Mouse (Mus musculus): ENCODE data around the gene Slc15a4. TPM values are rescaled to one million over a fixed set of nuclear protein-coding genes. Genes with fewer than 3 reads are reported as not detected.

Gene Slc15a4
- polyA plus RNA-seq, 1 experiment, result 7.9 TPM

- peaks cover 43% of the 10 kb centered on the region for H3K36me3 ChIP-seq (replicated peaks; ENCODE audit: low read length)
- H3K4me1 ChIP-seq, result peaks cover 89% of the 10 kb centered on the region
- no peak for TF ChIP-seq FLI1 (IDR thresholded peaks at IDR 0.05; ENCODE audit: low read length)
- TF ChIP-seq GATA1 (IDR thresholded peaks at IDR 0.05; ENCODE audit: borderline replicate concordance, low read length), result no peak
- H3K9me3 ChIP-seq, result no peaks in the 10 kb centered on the region
- H3K27me3 ChIP-seq (replicated peaks), result no peaks in the 10 kb centered on the region
- H3K4me3 ChIP-seq (replicated peaks), result peak overlapping the region; percentile 73
These were observed 21.7 kb downstream of the Slc15a4 start for GRCm38 (mm10) chr5:127610787-127611509.

- Histone ChIP-seq H3K4me1 (peaks cover 72% of the 10 kb centered on the region), H3K9me3 (no peaks in the 10 kb centered on the region), H3K27me3 (replicated peaks) (no peaks in the 10 kb centered on the region), H3K4me3 (replicated peaks) (peak overlapping the region; percentile 54), H3K36me3 (replicated peaks; ENCODE audit: low read length) (peaks cover 60% of the 10 kb centered on the region)
- TF ChIP-seq GATA1 (IDR thresholded peaks at IDR 0.05; ENCODE audit: borderline replicate concordance, low read length) (no peak), FLI1 (IDR thresholded peaks at IDR 0.05; ENCODE audit: low read length) (no peak)
These were observed 23.4 kb downstream of the Slc15a4 start for GRCm38 (mm10) chr5:127609191-127609714.

- peaks cover 70% of the 10 kb centered on the region for H3K36me3 ChIP-seq (replicated peaks; ENCODE audit: low read length)
- no peak overlapping the region for H3K4me3 ChIP-seq (replicated peaks)
- no peaks in the 10 kb centered on the region for H3K9me3 ChIP-seq
- peaks cover 60% of the 10 kb centered on the region for H3K4me1 ChIP-seq
- no peak for TF ChIP-seq GATA1 (IDR thresholded peaks at IDR 0.05; ENCODE audit: borderline replicate concordance, low read length)
- H3K27me3 ChIP-seq (replicated peaks), result no peaks in the 10 kb centered on the region
These were observed 25.2 kb downstream of the Slc15a4 start for GRCm38 (mm10) chr5:127607507-127607906.

GRCm38 (mm10) chr5:127602996-127603395 lies 29.7 kb downstream of the Slc15a4 start:
- no peak overlapping the region for H3K4me3 ChIP-seq (replicated peaks)
- H3K36me3 ChIP-seq (replicated peaks; ENCODE audit: low read length), result peaks cover 99% of the 10 kb centered on the region
- peaks cover 40% of the 10 kb centered on the region for H3K4me1 ChIP-seq
- TF ChIP-seq GATA1 (IDR thresholded peaks at IDR 0.05; ENCODE audit: borderline replicate concordance, low read length) (no peak), FLI1 (IDR thresholded peaks at IDR 0.05; ENCODE audit: low read length) (no peak)
- no peaks in the 10 kb centered on the region for H3K27me3 ChIP-seq (replicated peaks)
- no peaks in the 10 kb centered on the region for H3K9me3 ChIP-seq

GRCm38 (mm10) chr5:127596862-127597261 lies 35.8 kb downstream of the Slc15a4 start:
- peaks cover 61% of the 10 kb centered on the region for H3K4me1 ChIP-seq
- peaks cover 99% of the 10 kb centered on the region for H3K36me3 ChIP-seq (replicated peaks; ENCODE audit: low read length)
- peak overlapping the region; percentile 51 for H3K4me3 ChIP-seq (replicated peaks)
- H3K27me3 ChIP-seq (replicated peaks), result no peaks in the 10 kb centered on the region
- no peaks in the 10 kb centered on the region for H3K9me3 ChIP-seq
- no peak for TF ChIP-seq GATA1 (IDR thresholded peaks at IDR 0.05; ENCODE audit: borderline replicate concordance, low read length)
- no peak for TF ChIP-seq FLI1 (IDR thresholded peaks at IDR 0.05; ENCODE audit: low read length)

GRCm38 (mm10) chr5:127595676-127596075 lies 37.0 kb downstream of the Slc15a4 start:
- peaks cover 98% of the 10 kb centered on the region for H3K36me3 ChIP-seq (replicated peaks; ENCODE audit: low read length)
- peaks cover 61% of the 10 kb centered on the region for H3K4me1 ChIP-seq
- H3K4me3 ChIP-seq (replicated peaks), result no peak overlapping the region
- no peak for TF ChIP-seq FLI1 (IDR thresholded peaks at IDR 0.05; ENCODE audit: low read length)
- no peak for TF ChIP-seq GATA1 (IDR thresholded peaks at IDR 0.05; ENCODE audit: borderline replicate concordance, low read length)
- H3K9me3 ChIP-seq, result no peaks in the 10 kb centered on the region
- H3K27me3 ChIP-seq (replicated peaks), result no peaks in the 10 kb centered on the region

GRCm38 (mm10) chr5:127592854-127593253 lies 39.8 kb downstream of the Slc15a4 start:
- peaks cover 34% of the 10 kb centered on the region for H3K4me1 ChIP-seq
- no peak for TF ChIP-seq FLI1 (IDR thresholded peaks at IDR 0.05; ENCODE audit: low read length)
- no peak for TF ChIP-seq GATA1 (IDR thresholded peaks at IDR 0.05; ENCODE audit: borderline replicate concordance, low read length)
- H3K36me3 ChIP-seq (replicated peaks; ENCODE audit: low read length), result peaks cover 82% of the 10 kb centered on the region
- H3K27me3 ChIP-seq (replicated peaks), result no peaks in the 10 kb centered on the region
- no peak overlapping the region for H3K4me3 ChIP-seq (replicated peaks)
- H3K9me3 ChIP-seq, result no peaks in the 10 kb centered on the region

- Histone ChIP-seq H3K27me3 (replicated peaks) (no peaks in the 10 kb centered on the region), H3K4me3 (replicated peaks) (no peak overlapping the region), H3K4me1 (peaks cover 32% of the 10 kb centered on the region), H3K36me3 (replicated peaks; ENCODE audit: low read length) (peaks cover 77% of the 10 kb centered on the region), H3K9me3 (no peaks in the 10 kb centered on the region)
- TF ChIP-seq FLI1 (IDR thresholded peaks at IDR 0.05; ENCODE audit: low read length) (no peak), GATA1 (IDR thresholded peaks at IDR 0.05; ENCODE audit: borderline replicate concordance, low read length) (no peak)
These were observed 40.3 kb downstream of the Slc15a4 start for GRCm38 (mm10) chr5:127592406-127592805.

GRCm38 (mm10) chr5:127587854-127588253 lies 44.8 kb downstream of the Slc15a4 start:
- peaks cover 32% of the 10 kb centered on the region for H3K36me3 ChIP-seq (replicated peaks; ENCODE audit: low read length)
- H3K4me1 ChIP-seq, result peaks cover 24% of the 10 kb centered on the region
- no peak for TF ChIP-seq GATA1 (IDR thresholded peaks at IDR 0.05; ENCODE audit: borderline replicate concordance, low read length)
- H3K27me3 ChIP-seq (replicated peaks), result no peaks in the 10 kb centered on the region
- H3K4me3 ChIP-seq (replicated peaks), result no peak overlapping the region
- peaks cover 11% of the 10 kb centered on the region; the same call in 1 of the 2 replicates for H3K9me3 ChIP-seq

- H3K9me3 ChIP-seq, result peaks cover 11% of the 10 kb centered on the region; the same call in 1 of the 2 replicates
- peaks cover 22% of the 10 kb centered on the region for H3K4me1 ChIP-seq
- no peak for TF ChIP-seq GATA1 (IDR thresholded peaks at IDR 0.05; ENCODE audit: borderline replicate concordance, low read length)
- no peak for TF ChIP-seq FLI1 (IDR thresholded peaks at IDR 0.05; ENCODE audit: low read length)
- peaks cover 4% of the 10 kb centered on the region for H3K27me3 ChIP-seq (replicated peaks)
- H3K4me3 ChIP-seq (replicated peaks), result peak overlapping the region; percentile 53
- H3K36me3 ChIP-seq (replicated peaks; ENCODE audit: low read length), result no peaks in the 10 kb centered on the region
These were observed 49.0 kb downstream of the Slc15a4 start for GRCm38 (mm10) chr5:127583658-127584057.

Data from megakaryocyte, embryonic 14.5 days (primary cell).